Mouse (Mus musculus): ENCODE measurements at regions not wholly inside any gene's neighbourhood (a gene's known extent, or its start where the extent isn't known, plus 50 kb on each side); places are given as distances from the start of the nearest gene placed in this dataset.

DNA sequence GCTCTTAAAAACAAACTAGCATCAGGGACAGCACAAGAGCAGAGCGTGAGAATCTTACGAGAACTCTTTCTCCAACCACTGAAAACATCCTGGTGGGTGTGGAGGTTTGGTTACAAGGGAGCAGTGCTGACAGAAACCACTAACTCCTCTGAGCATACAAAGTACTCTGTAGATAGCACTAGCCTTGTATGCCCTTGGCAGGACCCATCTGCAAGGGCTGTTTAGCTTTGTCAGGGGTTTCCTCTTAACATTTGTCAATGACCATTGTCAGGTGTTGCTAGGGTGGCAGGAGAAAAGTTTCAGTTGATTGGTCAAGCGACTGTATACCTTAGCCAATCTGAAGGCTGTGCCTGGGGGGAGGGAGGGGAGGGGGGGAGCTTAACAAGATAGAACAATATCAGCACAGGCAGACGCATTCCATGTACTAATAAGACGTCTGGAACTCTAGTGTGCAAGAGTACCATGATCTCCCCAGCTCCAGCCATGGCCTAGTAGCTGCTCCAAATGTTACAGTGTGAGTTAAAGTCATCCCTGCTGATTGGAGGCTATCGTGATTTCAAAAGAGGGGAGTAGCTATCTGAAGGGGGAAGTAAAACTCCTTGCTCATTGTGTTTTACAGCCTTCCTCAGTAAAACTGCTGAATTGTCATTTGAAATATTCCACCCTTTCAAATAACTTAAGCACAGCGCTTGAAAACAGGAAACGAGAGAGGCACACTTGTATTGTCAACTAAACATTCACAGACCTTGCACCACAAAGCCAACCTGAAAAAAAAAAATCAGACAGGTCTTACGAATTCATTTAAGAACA is 140.9 kb upstream of the Smim15 start:
- no peak for DNase-seq (ENCODE audit: low read depth, low spot score)
- Histone ChIP-seq H3K36me3 (ENCODE audit: control insufficient read depth, insufficient read depth, low read length, poor library complexity, severe bottlenecking) (no peaks in the 10 kb centered on the region), H3K4me1 (ENCODE audit: control insufficient read depth in 2 of 2, insufficient read depth in 2 of 2, low read length in 2 of 2, poor library complexity in 1 of 2) (peaks cover 0 to 6% of the 10 kb centered on the region in 2 experiments; a peak in 1 of 4 replicates), H3K27ac (ENCODE audit: insufficient read depth, low read depth, low read length, poor library complexity, severe bottlenecking) (no peak overlapping the region), H3K9ac (ENCODE audit: insufficient read depth, low read depth, low read length, poor library complexity, severe bottlenecking) (no peak overlapping the region), H3K9me3 (ENCODE audit: control insufficient read depth, insufficient read depth, low read depth, low read length) (no peaks in the 10 kb centered on the region), H3K4me3 (ENCODE audit: insufficient read depth in 1 of 2, low read depth in 1 of 2, low read length in 2 of 2, poor library complexity in 1 of 2, severe bottlenecking in 1 of 2) (no peak overlapping the region)
- in situ Hi-C loops (cut with MboI; ENCODE audit: low sequenced_read_pairs in 2 of 2, unreplicated experiment in 2 of 2) = no loop called here
- TF ChIP-seq MAFK (IDR thresholded peaks at IDR 0.05; ENCODE audit: insufficient read depth, low read depth, low read length) = no peak
- TF ChIP-seq ZC3H11A (IDR thresholded peaks at IDR 0.05; ENCODE audit: borderline replicate concordance, low read depth, low read length) = no peak
- TF ChIP-seq CHD2 (IDR thresholded peaks at IDR 0.05; ENCODE audit: low read depth, low read length) = no peak
- no peak for TF ChIP-seq HCFC1 (IDR thresholded peaks at IDR 0.05; ENCODE audit: borderline replicate concordance, insufficient read depth, low read length)
- no peak for TF ChIP-seq ZNF384 (IDR thresholded peaks at IDR 0.05; ENCODE audit: low read depth, low read length)

DNA sequence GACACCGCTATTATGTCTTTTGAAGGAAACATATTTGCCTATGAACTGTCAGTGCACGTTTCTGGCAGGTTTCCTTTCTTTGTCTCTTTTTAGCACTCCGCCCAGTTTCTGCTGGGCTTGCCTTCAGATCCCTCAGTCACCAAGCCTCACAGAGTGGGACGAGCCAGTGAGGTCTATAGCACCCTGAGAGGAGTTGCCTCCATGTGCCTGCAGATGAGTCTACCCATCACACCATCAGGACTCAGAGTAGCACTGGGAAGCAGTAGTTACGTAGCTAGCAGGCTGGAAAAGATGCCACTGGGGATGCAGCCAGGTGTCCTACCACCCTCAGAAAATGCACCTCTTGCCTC is 141.5 kb upstream of the Smim15 start:
- Histone ChIP-seq H3K27ac (ENCODE audit: insufficient read depth, low read depth, low read length, poor library complexity, severe bottlenecking) (no peak overlapping the region), H3K36me3 (ENCODE audit: control insufficient read depth, insufficient read depth, low read length, poor library complexity, severe bottlenecking) (no peaks in the 10 kb centered on the region), H3K9me3 (ENCODE audit: control insufficient read depth, insufficient read depth, low read depth, low read length) (no peaks in the 10 kb centered on the region), H3K9ac (ENCODE audit: insufficient read depth, low read depth, low read length, poor library complexity, severe bottlenecking) (no peak overlapping the region), H3K4me3 (ENCODE audit: insufficient read depth in 1 of 2, low read depth in 1 of 2, low read length in 2 of 2, poor library complexity in 1 of 2, severe bottlenecking in 1 of 2) (no peak overlapping the region), H3K4me1 (ENCODE audit: control insufficient read depth in 2 of 2, insufficient read depth in 2 of 2, low read length in 2 of 2, poor library complexity in 1 of 2) (0 out of 4 replicates have a peak, but pooled peaks cover 0 to 4% of the 10 kb centered on the region in 2 experiments)
- no peak for DNase-seq (ENCODE audit: low read depth, low spot score)
- TF ChIP-seq ZNF384 (IDR thresholded peaks at IDR 0.05; ENCODE audit: low read depth, low read length) (no peak), HCFC1 (IDR thresholded peaks at IDR 0.05; ENCODE audit: borderline replicate concordance, insufficient read depth, low read length) (no peak), CHD2 (IDR thresholded peaks at IDR 0.05; ENCODE audit: low read depth, low read length) (no peak), MAFK (IDR thresholded peaks at IDR 0.05; ENCODE audit: insufficient read depth, low read depth, low read length) (no peak), ZC3H11A (IDR thresholded peaks at IDR 0.05; ENCODE audit: borderline replicate concordance, low read depth, low read length) (no peak)
- in situ Hi-C loops (cut with MboI; ENCODE audit: low sequenced_read_pairs in 2 of 2, unreplicated experiment in 2 of 2) = no loop called here

DNA sequence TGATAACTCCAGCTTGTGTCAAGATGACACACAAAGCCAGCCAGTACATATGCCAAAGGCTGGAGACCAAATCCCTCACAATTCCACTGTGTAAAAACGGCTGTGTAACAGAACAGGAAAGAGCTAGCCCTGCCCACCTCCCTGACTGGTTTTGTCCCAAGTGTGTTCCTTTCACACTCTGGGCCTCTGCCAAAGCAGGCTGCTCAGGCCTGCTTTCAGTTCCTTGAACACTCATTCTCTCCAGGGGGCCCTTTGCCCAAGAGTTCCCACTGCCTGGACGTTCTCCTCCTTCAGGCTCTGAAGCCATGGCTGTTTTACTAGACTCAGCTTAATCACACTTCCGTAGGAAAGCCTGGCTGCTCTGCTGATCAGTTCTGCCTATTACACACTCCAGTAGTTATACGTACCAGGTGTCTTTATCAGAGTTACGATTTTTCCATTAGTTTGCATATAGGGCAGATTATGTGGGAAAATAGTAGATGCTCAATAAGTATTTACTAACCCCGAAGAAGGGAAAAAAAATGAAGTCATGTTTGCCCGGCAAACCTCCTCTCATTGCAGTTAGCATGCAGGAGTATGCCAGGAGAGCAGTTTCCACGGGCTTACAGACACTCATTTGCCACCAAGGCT is 144.5 kb upstream of the Smim15 start:
- H3K27ac ChIP-seq (ENCODE audit: insufficient read depth, low read depth, low read length, poor library complexity, severe bottlenecking) = no peak overlapping the region
- H3K4me3 ChIP-seq (ENCODE audit: insufficient read depth in 1 of 2, low read depth in 1 of 2, low read length in 2 of 2, poor library complexity in 1 of 2, severe bottlenecking in 1 of 2) = no peak overlapping the region
- DNase-seq (ENCODE audit: low read depth, low spot score) = no peak
- 0 out of 4 replicates have a peak, but pooled peaks cover 0 to 4% of the 10 kb centered on the region in 2 experiments for H3K4me1 ChIP-seq (ENCODE audit: control insufficient read depth in 2 of 2, insufficient read depth in 2 of 2, low read length in 2 of 2, poor library complexity in 1 of 2)
- TF ChIP-seq CHD2 (IDR thresholded peaks at IDR 0.05; ENCODE audit: low read depth, low read length) (no peak), ZC3H11A (IDR thresholded peaks at IDR 0.05; ENCODE audit: borderline replicate concordance, low read depth, low read length) (no peak)
- no peaks in the 10 kb centered on the region for H3K36me3 ChIP-seq (ENCODE audit: control insufficient read depth, insufficient read depth, low read length, poor library complexity, severe bottlenecking)
- no peaks in the 10 kb centered on the region for H3K9me3 ChIP-seq (ENCODE audit: control insufficient read depth, insufficient read depth, low read depth, low read length)
- in situ Hi-C loops (cut with MboI; ENCODE audit: low sequenced_read_pairs in 2 of 2, unreplicated experiment in 2 of 2) = no loop called here
- H3K9ac ChIP-seq (ENCODE audit: insufficient read depth, low read depth, low read length, poor library complexity, severe bottlenecking) = no peak overlapping the region

DNA sequence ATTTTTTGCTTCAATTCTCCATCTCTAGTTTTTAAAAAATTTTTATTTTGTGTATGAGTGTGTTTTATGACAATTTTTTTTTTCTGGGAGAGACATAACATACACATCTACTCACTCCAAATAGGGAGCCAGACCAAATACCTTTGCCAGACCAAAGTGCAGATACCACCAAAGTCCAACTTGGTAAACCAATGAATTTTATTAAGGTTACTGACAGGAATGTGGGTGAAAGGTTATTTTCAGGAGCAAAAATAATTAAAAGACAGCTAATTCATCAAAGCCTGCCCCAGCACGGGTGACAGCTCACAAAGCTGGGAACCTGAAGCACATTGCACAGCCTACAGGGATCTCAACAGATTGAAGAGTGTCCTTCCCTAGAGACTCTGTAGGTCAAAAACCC is 146.6 kb upstream of the Smim15 start:
- in situ Hi-C loops (cut with MboI; ENCODE audit: low sequenced_read_pairs in 2 of 2, unreplicated experiment in 2 of 2) = no loop called here
- no peak for DNase-seq (ENCODE audit: low read depth, low spot score)
- H3K27ac ChIP-seq (ENCODE audit: insufficient read depth, low read depth, low read length, poor library complexity, severe bottlenecking) = no peak overlapping the region
- TF ChIP-seq CHD2 (IDR thresholded peaks at IDR 0.05; ENCODE audit: low read depth, low read length) (no peak), ZNF384 (IDR thresholded peaks at IDR 0.05; ENCODE audit: low read depth, low read length) (no peak), ZC3H11A (IDR thresholded peaks at IDR 0.05; ENCODE audit: borderline replicate concordance, low read depth, low read length) (no peak), MAFK (IDR thresholded peaks at IDR 0.05; ENCODE audit: insufficient read depth, low read depth, low read length) (no peak), HCFC1 (IDR thresholded peaks at IDR 0.05; ENCODE audit: borderline replicate concordance, insufficient read depth, low read length) (no peak)
- H3K4me3 ChIP-seq (ENCODE audit: insufficient read depth in 1 of 2, low read depth in 1 of 2, low read length in 2 of 2, poor library complexity in 1 of 2, severe bottlenecking in 1 of 2) = no peak overlapping the region
- no peak overlapping the region for H3K9ac ChIP-seq (ENCODE audit: insufficient read depth, low read depth, low read length, poor library complexity, severe bottlenecking)
- no peaks in the 10 kb centered on the region for H3K4me1 ChIP-seq (ENCODE audit: control insufficient read depth in 2 of 2, insufficient read depth in 2 of 2, low read length in 2 of 2, poor library complexity in 1 of 2)
- no peaks in the 10 kb centered on the region for H3K9me3 ChIP-seq (ENCODE audit: control insufficient read depth, insufficient read depth, low read depth, low read length)
- H3K36me3 ChIP-seq (ENCODE audit: control insufficient read depth, insufficient read depth, low read length, poor library complexity, severe bottlenecking) = no peaks in the 10 kb centered on the region
